Mouse (Mus musculus): Measurements from ENCODE around the gene Rpl10a.
A peak's percentile ranks its signal among the peaks of the same experiment; 100 is the strongest.

The Rpl10a gene

GRCm38 (mm10) chr17:28331241-28332112, 3.2 kb downstream of the Rpl10a start:
- no peak for DNase-seq (ENCODE audit: low spot score)

GRCm38 (mm10) chr17:28332113-28332914, 4.0 kb downstream of the Rpl10a start:
- DNase-seq (ENCODE audit: low spot score), result peak; percentile 46

- DNase-seq (ENCODE audit: low spot score), result peak; percentile 70
Observed at GRCm38 (mm10) chr17:28332915-28333546, 4.8 kb downstream of the Rpl10a start.

GRCm38 (mm10) chr17:28335267-28335666, 7.0 kb downstream of the Rpl10a start:
- no peak for DNase-seq (ENCODE audit: low spot score)

- DNase-seq (ENCODE audit: low spot score), result no peak
Observed at GRCm38 (mm10) chr17:28337547-28337946, 9.3 kb downstream of the Rpl10a start.

- no peak for DNase-seq (ENCODE audit: low spot score)
Observed at GRCm38 (mm10) chr17:28340578-28340977, 12.3 kb downstream of the Rpl10a start.

- DNase-seq (ENCODE audit: low spot score), result peak; percentile 91
Observed at GRCm38 (mm10) chr17:28341091-28341490, 12.8 kb downstream of the Rpl10a start.

- DNase-seq (ENCODE audit: low spot score), result peak; percentile 78
Observed at GRCm38 (mm10) chr17:28344050-28344607, 15.9 kb downstream of the Rpl10a start.

GRCm38 (mm10) chr17:28344670-28345069, 16.4 kb downstream of the Rpl10a start:
- no peak for DNase-seq (ENCODE audit: low spot score)

GRCm38 (mm10) chr17:28345271-28345721, 17.0 kb downstream of the Rpl10a start:
- peak; percentile 77 for DNase-seq (ENCODE audit: low spot score)

- DNase-seq (ENCODE audit: low spot score), result peak; percentile 84
Observed at GRCm38 (mm10) chr17:28345882-28346281, 17.6 kb downstream of the Rpl10a start.

- no peak for DNase-seq (ENCODE audit: low spot score)
Observed at GRCm38 (mm10) chr17:28347327-28347726, 19.1 kb downstream of the Rpl10a start.

- DNase-seq (ENCODE audit: low spot score), result no peak
Observed at GRCm38 (mm10) chr17:28348211-28348610, 19.9 kb downstream of the Rpl10a start.

- no peak for DNase-seq (ENCODE audit: low spot score)
Observed at GRCm38 (mm10) chr17:28349264-28349880, 21.1 kb downstream of the Rpl10a start.

GRCm38 (mm10) chr17:28349901-28350465, 21.7 kb downstream of the Rpl10a start:
- DNase-seq (ENCODE audit: low spot score), result peak; percentile 64

GRCm38 (mm10) chr17:28350466-28351352, 22.4 kb downstream of the Rpl10a start, which contains the start of gene Tead3:
Gene Tead3, minus strand, starts transcription at chr17:28350817.
- peak; percentile 91 for DNase-seq (ENCODE audit: low spot score)

- no peak for DNase-seq (ENCODE audit: low spot score)
Observed at GRCm38 (mm10) chr17:28351353-28351890, 23.2 kb downstream of the Rpl10a start.

GRCm38 (mm10) chr17:28352018-28352417, 23.7 kb downstream of the Rpl10a start:
- DNase-seq (ENCODE audit: low spot score), result no peak

- no peak for DNase-seq (ENCODE audit: low spot score)
Observed at GRCm38 (mm10) chr17:28355871-28356270, 27.6 kb downstream of the Rpl10a start.

Measured in testis, postnatal 10 days (tissue).